In the genomic region with DNA sequence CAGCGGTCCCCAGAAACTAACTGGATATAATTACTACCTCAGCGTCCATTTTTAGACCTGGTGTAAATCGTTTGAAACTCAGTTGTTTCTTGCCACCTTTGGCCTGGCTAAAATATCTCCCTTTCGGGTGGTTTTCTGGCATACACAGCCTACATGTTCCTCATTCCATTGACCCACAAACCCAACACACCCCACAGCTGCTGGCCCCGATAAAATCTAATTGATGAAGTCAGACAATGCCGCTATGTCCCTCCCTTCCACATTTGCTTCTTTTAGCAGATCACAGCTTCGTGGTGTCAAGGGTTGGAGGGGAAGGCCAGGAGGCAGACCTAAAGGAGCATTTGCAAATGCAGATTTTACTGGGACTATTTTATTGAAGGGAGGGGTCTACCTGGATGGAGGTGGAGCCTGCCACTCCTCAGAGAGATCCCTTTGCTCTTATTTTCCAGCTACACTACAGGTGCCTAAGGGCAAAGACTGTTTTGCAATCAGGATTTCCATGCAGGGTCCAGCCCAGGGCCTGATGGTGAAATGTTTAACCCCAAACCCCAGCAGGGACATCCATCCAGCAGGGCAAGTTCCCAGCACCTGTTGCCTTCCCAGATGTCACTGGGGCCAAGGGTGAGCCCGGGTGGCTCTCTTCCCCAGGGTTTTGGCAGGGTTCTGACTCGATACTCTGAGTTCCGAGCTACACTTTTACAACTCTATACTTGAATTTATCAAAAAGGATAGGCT, we compare ENCODE assay signal across 9 mouse cellular contexts. TPM values are rescaled to one million over a fixed set of nuclear protein-coding genes. Genes with fewer than 3 reads are reported as not detected.
DNase-seq lines count a peak whose midpoint lies in the region; ATAC-seq and TF ChIP-seq lines count a peak whose summit lies in the region.
"Had no signal": no experiment of that assay in that cellular context is flagged by ENCODE, and none has a peak within 500 bp of the region (broad histone marks: within the 10 kb centered on the region; RNA-seq: fewer than 3 reads in every experiment).

No protein-coding gene starts in this region.

- no peak overlapping the region for H3K27ac ChIP-seq in heart, embryonic 13.5 days (replicated peaks)
- H3K27ac ChIP-seq in embryonic facial prominence, embryonic 15.5 days (replicated peaks), result no peak overlapping the region
- H3K27ac ChIP-seq in hindbrain, embryonic 15.5 days (replicated peaks), result no peak overlapping the region

- WGBS in heart, embryonic 13.5 days, result 42% methylated on average over 10 of the region's 10 CpGs
- 48% methylated on average over 10 of the region's 10 CpGs for WGBS in embryonic facial prominence, embryonic 15.5 days
- WGBS in hindbrain, embryonic 15.5 days, result 51% methylated on average over 10 of the region's 10 CpGs

- no peaks in the 10 kb centered on the region for H3K36me3 ChIP-seq in heart, embryonic 13.5 days
- no peaks in the 10 kb centered on the region for H3K36me3 ChIP-seq in embryonic facial prominence, embryonic 15.5 days
- H3K36me3 ChIP-seq in hindbrain, embryonic 15.5 days, result no peaks in the 10 kb centered on the region
- H3K36me3 ChIP-seq in myocyte (ENCODE audit: control insufficient read depth, insufficient read depth), result no peaks in the 10 kb centered on the region

- no peak for TF ChIP-seq POLR2A in myocyte (IDR thresholded peaks at IDR 0.05; ENCODE audit: insufficient read length, low read depth)

- peaks cover 77% of the 10 kb centered on the region for H3K27me3 ChIP-seq in heart, embryonic 13.5 days (replicated peaks)
- H3K27me3 ChIP-seq in embryonic facial prominence, embryonic 15.5 days, result peaks cover 37% of the 10 kb centered on the region
- no peaks in the 10 kb centered on the region for H3K27me3 ChIP-seq in hindbrain, embryonic 15.5 days
- no peaks in the 10 kb centered on the region for H3K27me3 ChIP-seq in myocyte (ENCODE audit: control insufficient read depth, insufficient read depth, insufficient read length)

- H3K4me2 ChIP-seq in heart, embryonic 13.5 days, result peak overlapping the region; percentile 74
- H3K4me2 ChIP-seq in embryonic facial prominence, embryonic 15.5 days (replicated peaks), result peak overlapping the region; percentile 58
- peak overlapping the region; percentile 60 for H3K4me2 ChIP-seq in hindbrain, embryonic 15.5 days
- H3K4me2 ChIP-seq in myocyte (ENCODE audit: low read depth), result peak overlapping the region; percentile 60

- no peak for ATAC-seq in heart, embryonic 13.5 days (ENCODE audit: extremely low read depth, insufficient number of reproducible peaks, low FRiP score, low TSS enrichment)
- no peak for ATAC-seq in embryonic facial prominence, embryonic 15.5 days (ENCODE audit: insufficient number of reproducible peaks, low FRiP score, low TSS enrichment, low read depth)
- ATAC-seq in hindbrain, embryonic 15.5 days (ENCODE audit: low FRiP score, low read depth), result no peak
- no peak for ATAC-seq in megakaryocyte-erythroid progenitor cell, adult 5-6 weeks (replicated peaks; ENCODE audit: low FRiP score, low TSS enrichment, poor library complexity, severe bottlenecking)

- peak overlapping the region; percentile 62 for H3K9ac ChIP-seq in heart, embryonic 13.5 days
- no peak overlapping the region for H3K9ac ChIP-seq in embryonic facial prominence, embryonic 15.5 days
- peak overlapping the region; percentile 17; the same call in 1 of the 2 replicates for H3K9ac ChIP-seq in hindbrain, embryonic 15.5 days

- DNase-seq in heart, postnatal 36 days, result no peak
- DNase-seq in ovary, adult 18-20 months (ENCODE audit: low spot score), result no peak
- no peak for DNase-seq in embryo, embryonic 11 days

- peaks cover 35% of the 10 kb centered on the region for H3K4me1 ChIP-seq in heart, embryonic 13.5 days
- peaks cover 33% of the 10 kb centered on the region for H3K4me1 ChIP-seq in embryonic facial prominence, embryonic 15.5 days
- H3K4me1 ChIP-seq in hindbrain, embryonic 15.5 days (replicated peaks), result peaks cover 39% of the 10 kb centered on the region

- peak overlapping the region; percentile 48 for H3K4me3 ChIP-seq in heart, embryonic 13.5 days
- peak overlapping the region; percentile 34 for H3K4me3 ChIP-seq in embryonic facial prominence, embryonic 15.5 days (replicated peaks)
- peak overlapping the region; percentile 31 for H3K4me3 ChIP-seq in hindbrain, embryonic 15.5 days
- no peak overlapping the region for H3K4me3 ChIP-seq in myocyte

- intact Hi-C loops in heart, postnatal 36 days (cut with DNase I), result loop anchor here (10.0 kb wide), 1 partner anchor 427 kb away; no protein-coding TSS in a partner anchor

- no peak overlapping the region for H3ac ChIP-seq in myocyte (ENCODE audit: control insufficient read depth, insufficient read length)

- H3K79me2 ChIP-seq in myocyte (ENCODE audit: control insufficient read depth, insufficient read depth), result no peaks in the 10 kb centered on the region

- no peaks in the 10 kb centered on the region for H3K9me3 ChIP-seq in heart, embryonic 13.5 days
- no peaks in the 10 kb centered on the region for H3K9me3 ChIP-seq in embryonic facial prominence, embryonic 15.5 days (replicated peaks)
- H3K9me3 ChIP-seq in hindbrain, embryonic 15.5 days, result no peaks in the 10 kb centered on the region

TF ChIP-seq in myocyte, 11 proteins besides CTCF, POLR2A, EP300 and RAD21:
- TF ChIP-seq TCF12 (IDR thresholded peaks at IDR 0.05; ENCODE audit: insufficient read depth, poor library complexity, severe bottlenecking), result peak; percentile 92
- TF ChIP-seq SRF (IDR thresholded peaks at IDR 0.05; ENCODE audit: control insufficient read depth, insufficient read length, low read depth), result no peak
- TF ChIP-seq MYOD1 (IDR thresholded peaks at IDR 0.05; ENCODE audit: control insufficient read depth in 1 of 3, insufficient read length in 2 of 3, low read depth in 2 of 3), result peak in 2 of 3 experiments; percentile 82 to 91
- no peak for TF ChIP-seq POLR2AphosphoS2 (IDR thresholded peaks at IDR 0.05; ENCODE audit: insufficient read length, low read depth)
- TF ChIP-seq CEBPB (IDR thresholded peaks at IDR 0.05; ENCODE audit: insufficient read depth, poor library complexity, severe bottlenecking), result 0 out of 2 replicates have a peak, but pooled peaks have one; percentile 60
- no peak for TF ChIP-seq REST (IDR thresholded peaks at IDR 0.05; ENCODE audit: insufficient read depth, insufficient read length)
- no peak for TF ChIP-seq MAX (IDR thresholded peaks at IDR 0.05; ENCODE audit: low read depth)
- TF ChIP-seq TCF3 (IDR thresholded peaks at IDR 0.05; ENCODE audit: insufficient read length, low read depth), result peak; percentile 75
- peak; percentile 76 to 94 (median 92) for TF ChIP-seq MYOG (IDR thresholded peaks at IDR 0.05; ENCODE audit: control insufficient read depth in 1 of 3, insufficient read depth in 1 of 3, insufficient read length in 2 of 3, low read depth in 2 of 3)
- no peak for TF ChIP-seq USF1 (IDR thresholded peaks at IDR 0.05; ENCODE audit: low read depth)
- no peak for TF ChIP-seq E2F4 (IDR thresholded peaks at IDR 0.05; ENCODE audit: insufficient read depth)

RNA-seq across cellular contexts. Expression of a gene that starts 3.6 kb away (rescaled TPM):
- polyA plus RNA-seq in heart, embryonic 13.5 days (2015; fragmentation: Nextera tagmentation; extraction: Ambion mirVana), result 2.8 and 3.8 TPM in 2 replicates
- total RNA-seq in heart, postnatal 36 days (2021), result 10 to 100 TPM; 52.1 to 87.0 TPM
- 23.0 and 24.1 TPM in 2 replicates for polyA plus RNA-seq in embryonic facial prominence, embryonic 15.5 days (2015; fragmentation: Nextera tagmentation; extraction: Ambion mirVana)
- polyA plus RNA-seq in hindbrain, embryonic 15.5 days (2015; fragmentation: Nextera tagmentation; extraction: Ambion mirVana), result 39.5 and 45.1 TPM in 2 replicates
- polyA plus RNA-seq in myocyte (2012; fragmentation: generic; extraction: Trizol), result 34.0 TPM
- not detected in 2 replicates for total RNA-seq in megakaryocyte-erythroid progenitor cell, adult 5-6 weeks (2014; fragmentation: Nextera tagmentation)
- not detected in 2 replicates for total RNA-seq in megakaryocyte-erythroid progenitor cell, adult 5-6 weeks (2017)
- total RNA-seq: MEL had no signal
